Mouse (Mus musculus) lung, postnatal 0 days (tissue): ENCODE results near the gene 2310033P09Rik. TPM values are rescaled to one million over a fixed set of nuclear protein-coding genes. Genes with fewer than 3 reads are reported as not detected.

Experiments
- ATAC-seq: fragments of 200-750 bp; cut with Nextera tagmentation; 2 replicates; pipeline ENCODE4 v1.8.0; 2017; ENCODE audit warnings: moderate library complexity
- DNase-seq: peaks from one replicate; pipeline ENCODE4 v3.0.0-alpha.2; 2016; ENCODE audit warnings: low spot score
- H3K27ac ChIP-seq: fragments of 300-500 bp; sonication (generic); 2 replicates; pipeline ENCODE4 v1.5.1; 2014; ENCODE audit warnings: antibody characterized with exemption, mild to moderate bottlenecking, low read length, mixed read lengths
- H3K27me3 ChIP-seq: fragments of 300-500 bp; sonication (generic); replicated peaks from 2 replicates; pipeline ENCODE4 v1.6.1; 2014; ENCODE audit warnings: low read length, mixed read lengths; ENCODE audit not compliant: insufficient read depth
- H3K36me3 ChIP-seq: fragments of 300-500 bp; sonication (generic); 2 replicates; pipeline ENCODE4 v1.6.1; 2014; ENCODE audit warnings: low read length, mixed read lengths; ENCODE audit not compliant: insufficient read depth
- H3K4me1 ChIP-seq: fragments of 300-500 bp; sonication (generic); 2 replicates; pipeline ENCODE4 v1.6.1; 2014; ENCODE audit warnings: antibody characterized with exemption, low read depth, low read length, mixed read lengths; ENCODE audit not compliant: insufficient read depth
- H3K4me2 ChIP-seq: fragments of 300-500 bp; sonication (generic); replicated peaks from 2 replicates; pipeline ENCODE4 v1.6.1; 2014; ENCODE audit warnings: low read depth, mild to moderate bottlenecking, low read length, moderate library complexity, mixed read lengths
- H3K4me3 ChIP-seq: fragments of 300-500 bp; sonication (generic); 2 replicates; pipeline ENCODE4 v1.5.1; 2014; ENCODE audit warnings: low read depth, low read length
- H3K9ac ChIP-seq: fragments of 300-500 bp; sonication (generic); replicated peaks from 2 replicates; pipeline ENCODE4 v1.6.1; 2014; ENCODE audit warnings: low read depth, mild to moderate bottlenecking
- H3K9me3 ChIP-seq: fragments of 300-500 bp; sonication (generic); 2 replicates; pipeline ENCODE4 v1.6.1; 2016; ENCODE audit warnings: low read length, mixed read lengths
- CTCF ChIP-seq: IDR thresholded peaks from 2 replicates; pipeline ENCODE4 v1.5.1; 2016; ENCODE audit warnings: antibody characterized with exemption, mild to moderate bottlenecking
- EP300 ChIP-seq: IDR thresholded peaks from 2 replicates; pipeline ENCODE4 v1.6.1; 2016; ENCODE audit warnings: antibody characterized with exemption, mild to moderate bottlenecking, control low read depth
- WGBS: fragments of 180-500 bp; shearing (Covaris S2); extraction: QIAGEN DNeasy Blood & Tissue Kit; methylation state at CpG from one replicate; pipeline ENCODE4 v1.1.7; 2014; 5-methylcytosine and 5-hydroxymethylcytosine counted together
- polyA plus RNA-seq: library from polyadenylated mRNA; unstranded; fragments of >200 nt; fragmentation: Nextera tagmentation; extraction: Ambion mirVana; gene quantifications from 2 replicates; pipeline ENCODE4 v1.2.1, GENCODE M21; 2015

The 2310033P09Rik gene
- polyA plus RNA-seq, 1 experiment from 2014 or later: 32.9 TPM

DNA sequence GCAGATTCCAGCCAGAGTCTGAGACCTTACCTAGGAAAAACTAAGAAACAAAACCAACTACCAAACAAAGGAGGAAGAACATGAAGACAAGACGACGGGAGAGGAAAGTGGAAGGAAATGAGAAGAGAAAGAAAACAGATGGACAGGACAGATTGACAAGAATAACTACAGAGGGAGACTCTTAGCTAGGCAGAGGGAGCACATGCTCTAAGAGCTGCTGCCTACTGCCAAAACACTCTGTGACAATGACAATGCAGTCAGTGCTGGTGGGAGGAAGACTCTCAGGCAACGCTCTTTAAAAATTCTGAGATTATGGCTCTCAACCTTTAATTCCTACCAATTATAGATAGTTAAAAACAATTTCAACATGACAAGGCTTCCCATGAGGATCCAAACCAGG is 8.8 kb downstream of the 2310033P09Rik start:
- no peak overlapping the region for H3K4me3 ChIP-seq
- TF ChIP-seq CTCF (no peak), EP300 (no peak)
- peaks cover 20% of the 10 kb centered on the region for H3K4me1 ChIP-seq
- WGBS: 59% methylated on average over 3 of the region's 3 CpGs
- DNase-seq (no peak), ATAC-seq (no peak)
- no peaks in the 10 kb centered on the region for H3K9me3 ChIP-seq
- no peaks in the 10 kb centered on the region for H3K27me3 ChIP-seq
- H3K9ac ChIP-seq: no peak overlapping the region
- peaks cover 3% of the 10 kb centered on the region; the same call in 1 of the 2 replicates for H3K36me3 ChIP-seq
- H3K27ac ChIP-seq: peak overlapping the region; percentile 74
- H3K4me2 ChIP-seq: no peak overlapping the region

DNA sequence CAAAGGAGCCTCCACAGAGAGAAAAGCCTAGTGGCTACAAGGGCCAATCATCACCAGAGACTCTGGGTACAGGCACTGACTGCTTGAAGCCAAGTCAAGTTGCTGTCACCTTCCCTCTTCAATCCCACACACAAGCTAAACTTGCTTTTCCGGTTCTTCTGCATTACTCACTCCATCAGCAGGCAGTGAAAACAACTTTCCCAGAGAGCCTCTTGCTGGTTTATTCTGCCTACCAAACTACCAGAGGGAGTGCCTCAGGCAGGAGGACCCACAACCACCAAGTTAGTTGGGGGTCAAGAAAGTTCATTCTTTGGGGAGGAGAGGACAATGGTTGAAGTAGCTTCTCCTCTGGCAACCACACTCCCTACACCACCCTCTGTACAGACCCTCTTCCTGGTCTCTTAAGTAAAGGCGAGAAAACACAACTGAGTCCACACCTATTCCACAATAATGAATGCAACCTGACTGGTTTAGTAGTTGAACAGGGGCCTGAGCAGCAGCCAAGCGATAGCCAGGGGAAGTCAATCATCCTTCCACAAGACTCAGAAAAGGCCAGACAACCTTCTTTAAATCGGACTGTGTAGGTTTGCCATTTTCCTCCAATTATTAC is 10.4 kb downstream of the 2310033P09Rik start:
- Histone ChIP-seq H3K4me2 (peak overlapping the region; percentile 19; the same call in 1 of the 2 replicates), H3K9me3 (no peaks in the 10 kb centered on the region), H3K4me3 (no peak overlapping the region), H3K27me3 (no peaks in the 10 kb centered on the region), H3K4me1 (peaks cover 31% of the 10 kb centered on the region), H3K9ac (no peak overlapping the region), H3K27ac (peak overlapping the region; percentile 74), H3K36me3 (peaks cover 3% of the 10 kb centered on the region; the same call in 1 of the 2 replicates)
- DNase-seq (peak; percentile 95), ATAC-seq (peak; percentile 93)
- TF ChIP-seq CTCF: no peak
- peak; percentile 88 for TF ChIP-seq EP300
- 58% methylated on average over 4 of the region's 4 CpGs for WGBS

DNA sequence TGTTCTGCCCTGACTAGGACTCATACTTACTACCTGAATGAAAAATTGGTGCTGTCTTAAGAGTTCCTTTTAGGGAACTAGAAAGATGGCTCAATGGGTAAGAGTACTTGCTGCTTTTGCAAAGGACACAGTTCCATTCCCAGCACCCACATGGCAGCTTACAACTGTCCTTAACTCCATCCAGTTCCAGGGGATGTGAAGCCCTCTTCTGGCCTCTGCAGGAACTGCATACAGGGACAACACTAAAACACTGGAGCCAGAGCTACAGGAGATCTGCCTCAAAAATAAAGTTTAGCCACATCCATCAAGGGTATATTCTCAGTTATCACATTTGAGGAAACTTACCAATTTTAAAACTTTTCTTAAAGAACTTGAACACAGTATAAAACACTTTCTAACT is 10.9 kb downstream of the 2310033P09Rik start:
- peaks cover 3% of the 10 kb centered on the region; the same call in 1 of the 2 replicates for H3K36me3 ChIP-seq
- peaks cover 35% of the 10 kb centered on the region for H3K4me1 ChIP-seq
- peak overlapping the region; percentile 19; the same call in 1 of the 2 replicates for H3K4me2 ChIP-seq

DNA sequence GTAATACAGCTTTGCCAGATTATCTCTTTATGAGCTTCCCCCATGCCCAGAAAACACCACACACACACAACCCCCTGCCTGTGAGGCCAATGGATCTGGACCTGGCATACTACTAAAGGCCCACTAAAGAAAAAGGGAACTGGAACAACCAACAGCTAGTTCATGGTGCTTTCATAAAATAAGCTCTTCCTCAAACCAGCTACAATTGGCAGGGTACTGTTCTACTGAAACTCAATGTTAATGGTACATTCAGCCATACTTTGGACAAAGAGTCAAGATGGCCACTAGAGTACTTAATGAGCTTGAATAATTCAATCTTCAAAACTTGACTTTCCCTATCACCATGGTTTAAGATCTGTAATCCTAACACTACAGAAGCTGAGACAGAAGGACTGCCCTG is 13.5 kb downstream of the 2310033P09Rik start:
- Histone ChIP-seq H3K27me3 (no peaks in the 10 kb centered on the region), H3K4me2 (no peak overlapping the region), H3K4me3 (no peak overlapping the region), H3K9me3 (no peaks in the 10 kb centered on the region), H3K4me1 (peaks cover 59% of the 10 kb centered on the region), H3K27ac (peak overlapping the region; percentile 40; the same call in 1 of the 2 replicates), H3K9ac (no peak overlapping the region), H3K36me3 (peaks cover 3% of the 10 kb centered on the region; the same call in 1 of the 2 replicates)
- no peak for ATAC-seq
- DNase-seq: no peak
- no peak for TF ChIP-seq CTCF
- TF ChIP-seq EP300: no peak

More for the DNA sequence above, 10.9 kb downstream of the 2310033P09Rik start:
- Histone ChIP-seq H3K9ac (no peak overlapping the region), H3K4me3 (no peak overlapping the region), H3K27me3 (no peaks in the 10 kb centered on the region), H3K27ac (peak overlapping the region; percentile 74), H3K9me3 (no peaks in the 10 kb centered on the region)
- ATAC-seq: no peak; the same call in 1 of the 2 replicates
- peak; percentile 45 for DNase-seq
- TF ChIP-seq EP300 (no peak), CTCF (peak; percentile 76)

DNA sequence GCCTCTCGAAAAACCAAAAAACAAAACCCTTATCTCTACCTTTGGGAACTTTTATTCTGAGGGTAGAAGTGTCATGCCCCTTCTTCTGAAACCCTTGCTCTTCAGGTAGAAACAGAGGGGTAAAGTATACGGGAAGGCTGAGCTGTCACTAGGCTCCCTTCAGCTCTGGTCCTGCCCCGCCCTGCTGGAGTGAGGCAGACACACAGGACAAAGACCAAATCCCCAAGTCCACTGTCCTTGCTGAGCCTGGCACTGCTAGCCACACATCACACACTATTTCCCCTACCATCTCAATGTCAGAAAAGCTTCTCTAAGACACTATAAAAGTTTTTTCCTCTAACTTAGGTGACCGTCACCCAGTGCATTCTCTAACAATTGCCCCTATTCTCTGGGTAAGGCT is 14.2 kb downstream of the 2310033P09Rik start:
- H3K9me3 ChIP-seq: no peaks in the 10 kb centered on the region
- H3K4me2 ChIP-seq: no peak overlapping the region
- H3K36me3 ChIP-seq: peaks cover 3% of the 10 kb centered on the region; the same call in 1 of the 2 replicates
- H3K4me1 ChIP-seq: peaks cover 61% of the 10 kb centered on the region
- H3K9ac ChIP-seq: no peak overlapping the region
- WGBS: 70% methylated on average over 4 of the region's 4 CpGs
- no peak overlapping the region for H3K27ac ChIP-seq
- no peak for TF ChIP-seq CTCF
- TF ChIP-seq EP300: no peak
- ATAC-seq (no peak), DNase-seq (no peak)
- H3K4me3 ChIP-seq: no peak overlapping the region
- H3K27me3 ChIP-seq: no peaks in the 10 kb centered on the region

DNA sequence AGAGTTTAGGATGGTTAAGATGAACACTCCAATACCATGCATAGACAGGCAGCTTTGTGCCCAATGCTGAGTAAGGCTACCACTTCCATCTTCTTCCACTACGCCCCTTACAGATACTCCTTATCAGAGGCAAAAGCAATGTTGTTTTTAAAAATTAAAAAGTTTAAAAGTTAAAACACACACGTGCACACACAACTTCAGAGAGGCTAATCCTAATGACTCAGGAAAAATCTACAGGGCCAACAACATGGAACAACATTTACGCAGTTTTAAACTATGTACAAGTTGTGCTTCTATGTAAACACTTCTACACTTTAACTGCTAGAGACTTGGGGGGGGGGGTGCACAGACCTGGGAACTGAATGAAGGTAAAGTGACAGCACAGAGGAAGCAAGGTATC is 15.9 kb downstream of the 2310033P09Rik start:
- no peak overlapping the region for H3K4me3 ChIP-seq
- no peaks in the 10 kb centered on the region for H3K9me3 ChIP-seq
- WGBS: 55% methylated on average over 3 of the region's 3 CpGs
- H3K27me3 ChIP-seq: no peaks in the 10 kb centered on the region
- H3K36me3 ChIP-seq: peaks cover 1% of the 10 kb centered on the region; the same call in 1 of the 2 replicates
- DNase-seq (no peak), ATAC-seq (no peak)
- no peak for TF ChIP-seq CTCF
- TF ChIP-seq EP300: no peak
- peak overlapping the region; percentile 11; the same call in 1 of the 2 replicates for H3K4me2 ChIP-seq
- peaks cover 57% of the 10 kb centered on the region for H3K4me1 ChIP-seq
- H3K27ac ChIP-seq: no peak overlapping the region
- no peak overlapping the region for H3K9ac ChIP-seq
